In genomic region chr3:127705515-127706444, GRCm38 (mm10) we compare ENCODE assay signal across 8 mouse cellular contexts.
A peak's percentile ranks its signal among the peaks of the same experiment; 100 is the strongest.
DNase-seq lines count a peak whose midpoint lies in the region; ATAC-seq and TF ChIP-seq lines count a peak whose summit lies in the region.

No protein-coding gene starts in this region.

- H3K4me1 ChIP-seq in lung, embryonic 16.5 days (replicated peaks; ENCODE audit: control insufficient read depth, insufficient read depth, low read length) = peaks cover 8% of the 10 kb centered on the region
- peaks cover 29% of the 10 kb centered on the region for H3K4me1 ChIP-seq in forebrain, embryonic 15.5 days
- H3K4me1 ChIP-seq in stomach, embryonic 14.5 days (ENCODE audit: control insufficient read depth, insufficient read depth, low read length) = 0 out of 2 replicates have a peak, but pooled peaks cover 7% of the 10 kb centered on the region

- no peak for TF ChIP-seq CTCF in layer of hippocampus, adult 2 months (conservative IDR thresholded peaks at IDR 0.05)

- H3K27ac ChIP-seq in lung, embryonic 16.5 days (ENCODE audit: low read length) = 0 out of 2 replicates have a peak overlapping the region, but pooled peaks have one; percentile 15
- peak overlapping the region; percentile 80 for H3K27ac ChIP-seq in forebrain, embryonic 15.5 days (replicated peaks)
- H3K27ac ChIP-seq in layer of hippocampus, adult 2 months = peak overlapping the region; percentile 75
- no peak overlapping the region for H3K27ac ChIP-seq in stomach, embryonic 14.5 days (ENCODE audit: low read length)

- ATAC-seq in lung, embryonic 16.5 days (ENCODE audit: low read depth) = peak; percentile 77
- peak; percentile 82 for ATAC-seq in forebrain, embryonic 15.5 days (replicated peaks)
- ATAC-seq in stomach, embryonic 14.5 days (ENCODE audit: insufficient number of reproducible peaks, insufficient read depth, low FRiP score, low read depth) = no peak

- no peaks in the 10 kb centered on the region for H3K9me3 ChIP-seq in lung, embryonic 16.5 days (ENCODE audit: control insufficient read depth, low read length)
- H3K9me3 ChIP-seq in forebrain, embryonic 15.5 days = no peaks in the 10 kb centered on the region
- H3K9me3 ChIP-seq in stomach, embryonic 14.5 days (ENCODE audit: control insufficient read depth, low read depth, low read length) = no peaks in the 10 kb centered on the region

- WGBS in lung, embryonic 16.5 days = 12% methylated on average over 30 of the region's 30 CpGs
- 1% methylated on average over 30 of the region's 30 CpGs for WGBS in forebrain, embryonic 15.5 days
- WGBS in stomach, embryonic 14.5 days = 18% methylated on average over 30 of the region's 30 CpGs

- H3K9ac ChIP-seq in lung, embryonic 16.5 days (ENCODE audit: low read length) = peak overlapping the region; percentile 17; the same call in 1 of the 2 replicates
- H3K9ac ChIP-seq in forebrain, embryonic 15.5 days (replicated peaks) = peak overlapping the region; percentile 25
- H3K9ac ChIP-seq in stomach, embryonic 14.5 days (replicated peaks; ENCODE audit: low read depth, low read length) = no peak overlapping the region

- peak overlapping the region; percentile 52 for H3K4me2 ChIP-seq in lung, embryonic 16.5 days (ENCODE audit: low read depth, low read length)
- H3K4me2 ChIP-seq in forebrain, embryonic 15.5 days (replicated peaks) = peak overlapping the region; percentile 45
- H3K4me2 ChIP-seq in stomach, embryonic 14.5 days (replicated peaks; ENCODE audit: low read depth, low read length) = peak overlapping the region; percentile 43

- H3K4me3 ChIP-seq in lung, embryonic 16.5 days (ENCODE audit: low read length) = peak overlapping the region; percentile 23
- H3K4me3 ChIP-seq in forebrain, embryonic 15.5 days = peak overlapping the region; percentile 28
- H3K4me3 ChIP-seq in layer of hippocampus, adult 2 months = peak overlapping the region; percentile 40
- H3K4me3 ChIP-seq in stomach, embryonic 14.5 days (ENCODE audit: low read depth, low read length) = peak overlapping the region; percentile 11; the same call in 1 of the 2 replicates

- no peaks in the 10 kb centered on the region; the same call in 1 of the 2 replicates for H3K27me3 ChIP-seq in lung, embryonic 16.5 days (ENCODE audit: control insufficient read depth, insufficient read depth, low read depth, low read length)
- H3K27me3 ChIP-seq in forebrain, embryonic 15.5 days = peaks cover 9% of the 10 kb centered on the region; the same call in 1 of the 2 replicates
- no peaks in the 10 kb centered on the region for H3K27me3 ChIP-seq in stomach, embryonic 14.5 days (ENCODE audit: control insufficient read depth, insufficient read depth, low read length)

- DNase-seq in lung, postnatal 25 days (ENCODE audit: low spot score) = no peak
- peak; percentile 38 to 79 for DNase-seq in layer of hippocampus, adult 2 months (ENCODE audit: low spot score in 2 of 2)
- DNase-seq in lung, postnatal 10 days = peak; percentile 28
- no peak for DNase-seq in B cell, adult 2 months
- no peak for DNase-seq in ovary, adult 18-20 months (ENCODE audit: low spot score)

- no peaks in the 10 kb centered on the region for H3K36me3 ChIP-seq in lung, embryonic 16.5 days (ENCODE audit: control insufficient read depth, insufficient read depth, low read length)
- no peaks in the 10 kb centered on the region for H3K36me3 ChIP-seq in forebrain, embryonic 15.5 days
- H3K36me3 ChIP-seq in stomach, embryonic 14.5 days (ENCODE audit: control insufficient read depth, insufficient read depth, low read length) = no peaks in the 10 kb centered on the region

Comparison
In these comparisons a context has a peak if more than half of its experiments do, and no peak if none do; other contexts are left out.
1. DNase-seq: peak in layer of hippocampus, adult 2 months (2 of 2) and lung, postnatal 10 days (single experiment); none in lung, postnatal 25 days (single experiment), B cell, adult 2 months (0 of 2) and ovary, adult 18-20 months (single experiment).
2. Peak in every context shown above with its lines, with median percentiles within 50 percentile points of each other: H3K4me2 ChIP-seq and H3K4me3 ChIP-seq.